Mouse (Mus musculus) thymus, postnatal 0 days (tissue): ENCODE measurements around the gene Sema3a. TPM values are rescaled to one million over a fixed set of nuclear protein-coding genes. Genes with fewer than 3 reads are reported as not detected.
"Not testable (repeated sequence)": the region's sequence is repeated elsewhere in the genome, so short reads cannot be mapped to it uniquely, and the experiment has no call there.

Source experiments
- DNase-seq: peaks from one replicate; pipeline ENCODE4 v3.0.0-alpha.2; 2015; ENCODE audit warnings: low spot score
- polyA plus RNA-seq: library from polyadenylated mRNA; unstranded; fragments of >200 nt; fragmentation: Nextera tagmentation; extraction: Ambion mirVana; gene quantifications from 2 replicates; pipeline ENCODE4 v1.2.1, GENCODE M21; 2015

The Sema3a gene
- polyA plus RNA-seq, 1 experiment from 2014 or later, result 0.66 TPM

DNA sequence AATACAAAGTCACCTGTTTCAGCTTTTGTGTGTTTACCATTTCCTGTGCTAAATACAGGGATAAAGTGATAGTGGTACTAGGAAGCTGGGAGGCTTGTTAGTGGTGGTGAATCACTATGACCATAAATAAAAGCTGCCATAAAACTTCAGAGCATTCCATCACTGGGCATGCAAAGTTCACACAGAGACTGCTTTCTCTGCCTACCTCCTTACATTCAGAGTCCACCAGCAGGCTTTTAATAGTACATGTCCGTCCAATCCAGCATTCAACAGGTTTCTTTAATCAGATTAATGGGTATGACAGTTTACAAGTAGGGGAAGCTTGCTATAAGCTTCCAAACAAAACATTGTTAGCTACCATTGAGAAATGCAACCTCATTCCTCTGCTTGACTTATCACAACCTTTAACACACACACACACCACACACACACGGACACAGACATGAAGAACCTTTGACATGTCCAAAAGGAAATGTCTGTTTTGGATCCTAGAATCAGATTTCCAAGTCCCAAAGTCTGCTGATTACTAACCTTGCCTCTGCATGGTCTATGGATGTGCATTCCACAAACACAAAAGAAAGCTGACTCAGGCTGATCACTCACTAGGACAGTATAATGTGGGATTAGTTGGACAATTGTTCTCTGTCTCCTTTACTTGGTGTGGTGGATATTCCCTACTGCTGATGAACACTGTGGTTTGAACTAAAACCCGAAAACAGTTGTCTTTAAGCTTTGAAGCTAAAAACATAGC is 291.9 kb downstream of the Sema3a start:
- no peak for DNase-seq

DNA sequence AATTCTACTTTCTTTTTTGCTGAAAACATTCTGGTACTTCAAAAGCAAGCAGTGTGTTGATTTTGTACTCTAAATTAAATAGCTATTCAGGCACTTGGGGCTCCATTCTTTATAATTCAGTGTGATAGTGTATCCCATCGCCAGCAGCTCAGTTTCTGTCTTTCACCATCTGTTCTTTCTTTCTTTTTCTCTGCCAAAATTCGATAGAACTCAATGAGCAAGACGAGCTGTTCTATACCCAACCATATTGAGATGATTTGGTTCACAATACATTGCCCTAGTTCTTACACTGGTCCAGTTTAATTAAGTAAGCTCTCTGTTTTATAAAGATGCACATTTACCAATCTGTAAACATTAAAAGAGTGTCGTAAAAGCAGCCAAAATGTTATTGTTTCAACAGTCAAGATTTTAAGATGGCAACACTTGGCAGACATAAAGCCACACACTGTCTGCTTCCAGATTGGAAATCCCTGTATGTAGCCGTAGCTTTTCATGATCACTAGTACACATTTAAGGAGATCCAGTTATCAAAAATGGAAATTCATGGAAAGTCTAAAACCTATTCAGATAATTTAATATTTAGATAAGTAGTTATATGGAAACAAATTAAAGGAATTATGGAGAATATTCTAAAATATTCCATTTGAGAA is 296.2 kb downstream of the Sema3a start:
- DNase-seq, result no peak

DNA sequence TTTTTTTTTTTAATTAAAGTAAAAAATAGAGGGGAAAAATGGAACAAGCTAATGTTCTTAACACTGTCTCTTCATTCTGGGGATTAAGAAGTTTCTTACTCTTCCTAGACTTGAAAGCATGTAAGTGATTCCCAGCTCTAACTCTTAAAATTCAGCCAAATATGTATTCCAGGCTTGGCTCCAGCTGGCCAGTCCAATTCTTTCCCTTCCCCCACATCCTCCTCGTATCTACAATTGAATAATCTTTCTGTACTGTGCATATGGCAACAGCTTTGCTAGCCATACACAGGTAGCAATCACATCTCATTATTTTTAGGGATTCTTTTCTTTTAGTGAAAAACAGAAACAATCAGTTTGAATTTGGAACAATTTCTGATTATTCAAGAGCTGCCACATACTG is 303.5 kb downstream of the Sema3a start:
- DNase-seq, result no peak

DNA sequence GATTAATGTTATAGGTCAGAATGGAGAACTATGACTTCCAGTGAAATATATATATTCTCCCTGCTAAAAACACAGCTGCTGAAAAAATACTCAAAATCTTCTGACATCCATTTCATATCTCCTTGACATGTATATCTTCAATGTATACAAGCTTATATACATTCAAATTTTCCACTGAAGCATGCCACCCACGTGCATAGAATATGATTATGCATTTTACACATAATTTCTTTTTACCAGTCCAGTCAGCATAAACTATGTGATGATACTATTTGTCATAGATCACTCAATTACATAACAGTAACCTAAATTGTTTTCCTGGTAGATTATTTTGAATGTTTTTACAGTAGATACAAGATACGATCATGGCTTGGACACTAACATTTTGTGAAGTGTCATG is 306.6 kb downstream of the Sema3a start:
- DNase-seq, result no peak

DNA sequence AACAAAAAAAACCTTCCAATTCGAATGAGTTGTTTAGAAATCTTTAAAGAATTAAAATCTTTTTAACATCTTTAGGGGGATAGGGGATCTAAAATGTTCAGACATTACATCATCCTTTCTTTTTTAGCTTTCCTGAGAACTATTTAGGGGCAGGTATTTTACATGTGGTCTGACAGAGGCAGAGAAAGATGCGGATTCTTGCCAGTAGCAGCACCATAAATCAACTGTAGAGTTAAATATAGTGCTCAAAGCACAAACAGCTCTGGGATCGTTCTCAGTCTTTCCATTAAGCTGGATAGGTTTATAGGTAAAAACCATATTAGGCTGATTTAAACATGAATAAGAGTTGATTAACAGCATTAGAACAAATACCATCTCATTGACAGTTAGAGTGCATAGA is 307.4 kb downstream of the Sema3a start:
- DNase-seq, result no peak

DNA sequence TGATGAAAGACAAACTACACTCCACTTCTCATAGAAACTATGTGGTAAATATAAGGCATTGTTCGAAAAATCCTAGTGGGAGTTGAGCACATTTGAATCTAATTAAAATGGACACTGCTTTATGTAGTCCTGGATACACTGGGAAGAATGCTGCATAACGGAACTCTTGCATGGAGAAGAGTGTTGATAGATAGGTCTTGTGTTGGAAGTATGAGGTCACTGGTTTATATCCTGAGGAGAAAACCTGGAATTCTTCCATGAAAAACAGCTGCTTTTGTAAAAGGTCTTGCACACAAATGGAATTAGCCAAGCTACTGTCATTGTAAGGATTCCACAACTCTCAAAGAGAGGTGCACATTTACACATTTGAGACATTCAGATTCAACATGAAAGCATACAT is 308.1 kb downstream of the Sema3a start:
- DNase-seq, result no peak

DNA sequence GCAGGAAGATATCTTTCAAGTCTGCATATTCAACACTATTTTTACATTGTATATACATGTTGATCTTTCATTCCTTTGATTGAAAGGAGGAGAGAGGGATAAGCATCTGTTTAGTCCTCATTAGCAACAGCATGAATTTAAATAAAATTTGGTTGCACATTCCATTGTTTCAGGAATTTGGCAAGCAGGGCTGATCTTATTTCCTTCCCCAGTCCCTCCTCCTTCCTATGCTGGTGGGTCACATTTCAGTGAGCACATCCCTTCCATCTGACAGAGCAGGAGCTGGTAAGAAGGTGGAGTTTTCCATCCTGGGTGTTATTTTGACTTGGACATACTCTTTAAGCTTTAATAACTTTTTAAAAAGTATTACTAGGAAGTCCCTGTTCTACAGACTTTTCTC is 315.9 kb downstream of the Sema3a start:
- no peak for DNase-seq

DNA sequence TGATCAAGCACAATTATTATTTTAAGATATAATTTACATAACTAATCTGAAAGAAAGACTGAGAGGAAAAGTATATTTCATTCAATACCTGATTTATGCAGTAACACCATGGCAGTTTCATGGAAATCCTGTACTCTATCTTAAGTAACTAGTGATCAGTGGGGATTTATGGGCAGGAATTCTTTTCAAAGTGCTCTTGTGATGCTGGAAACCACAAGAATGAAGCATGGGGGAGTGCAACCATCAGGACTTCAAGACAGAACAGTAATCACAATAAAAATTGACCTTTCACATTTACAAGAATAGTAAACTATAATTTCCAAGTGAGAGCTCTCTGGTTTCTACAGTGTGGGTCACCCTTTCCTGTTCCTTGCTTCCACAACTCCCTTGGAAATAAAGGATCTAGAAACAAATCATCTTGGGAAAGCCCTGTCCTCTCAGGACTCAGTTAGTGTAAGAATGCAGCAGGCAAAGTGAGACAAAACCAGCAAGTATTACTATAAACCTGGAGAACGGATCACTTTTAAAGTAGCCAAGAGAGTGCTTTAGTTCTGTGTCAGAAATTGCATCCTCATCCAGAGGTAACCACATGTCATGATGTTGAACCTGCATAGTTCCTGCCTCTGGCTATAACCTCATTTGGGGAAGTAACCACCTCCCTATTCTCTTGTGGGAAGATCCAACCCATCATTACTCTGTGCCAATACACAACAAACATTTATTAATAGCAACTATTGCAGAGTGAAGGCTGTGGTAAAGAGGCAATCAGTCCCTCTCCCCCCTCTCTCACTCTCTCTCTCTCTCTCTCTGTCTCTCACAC is 335.2 kb downstream of the Sema3a start:
- no peak for DNase-seq

DNA sequence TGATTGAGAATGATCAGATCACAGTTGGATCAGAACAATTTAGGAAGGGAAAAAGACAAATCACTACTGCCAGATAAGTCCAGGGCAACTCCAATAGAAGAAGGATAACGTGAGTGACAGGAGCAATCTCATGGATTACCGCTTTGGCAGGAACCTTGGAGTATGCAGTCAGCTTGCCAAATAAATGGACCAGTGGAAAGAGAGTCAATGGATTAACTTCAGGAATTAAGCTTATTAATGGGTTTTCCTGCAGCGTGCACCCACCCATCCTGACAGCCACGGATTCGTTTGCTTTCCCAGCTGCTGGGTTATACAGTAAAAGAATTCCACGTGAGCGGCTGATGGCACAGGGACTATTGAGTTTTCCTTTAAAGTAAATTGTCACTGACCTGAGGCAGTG is 343.6 kb downstream of the Sema3a start:
- no peak for DNase-seq

DNA sequence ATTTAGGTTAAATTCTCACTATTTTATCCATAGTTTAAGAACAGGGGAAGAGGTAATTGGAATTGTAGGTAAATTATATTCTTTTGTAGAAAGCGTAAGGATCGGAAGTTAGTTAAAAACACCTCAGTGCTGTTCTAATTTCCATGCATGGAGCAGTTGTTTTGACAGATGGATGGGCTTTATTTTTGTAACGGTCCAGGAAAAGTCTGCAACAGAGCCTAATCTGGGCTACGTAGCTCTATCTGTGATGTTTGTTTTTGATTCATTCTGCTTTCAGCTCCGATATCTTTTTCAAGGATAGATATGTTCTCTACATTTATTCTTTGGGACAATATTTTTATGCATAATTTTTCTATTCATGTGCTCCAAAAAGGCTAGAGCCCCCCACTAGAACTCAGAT is 344.2 kb downstream of the Sema3a start:
- no peak for DNase-seq

DNA sequence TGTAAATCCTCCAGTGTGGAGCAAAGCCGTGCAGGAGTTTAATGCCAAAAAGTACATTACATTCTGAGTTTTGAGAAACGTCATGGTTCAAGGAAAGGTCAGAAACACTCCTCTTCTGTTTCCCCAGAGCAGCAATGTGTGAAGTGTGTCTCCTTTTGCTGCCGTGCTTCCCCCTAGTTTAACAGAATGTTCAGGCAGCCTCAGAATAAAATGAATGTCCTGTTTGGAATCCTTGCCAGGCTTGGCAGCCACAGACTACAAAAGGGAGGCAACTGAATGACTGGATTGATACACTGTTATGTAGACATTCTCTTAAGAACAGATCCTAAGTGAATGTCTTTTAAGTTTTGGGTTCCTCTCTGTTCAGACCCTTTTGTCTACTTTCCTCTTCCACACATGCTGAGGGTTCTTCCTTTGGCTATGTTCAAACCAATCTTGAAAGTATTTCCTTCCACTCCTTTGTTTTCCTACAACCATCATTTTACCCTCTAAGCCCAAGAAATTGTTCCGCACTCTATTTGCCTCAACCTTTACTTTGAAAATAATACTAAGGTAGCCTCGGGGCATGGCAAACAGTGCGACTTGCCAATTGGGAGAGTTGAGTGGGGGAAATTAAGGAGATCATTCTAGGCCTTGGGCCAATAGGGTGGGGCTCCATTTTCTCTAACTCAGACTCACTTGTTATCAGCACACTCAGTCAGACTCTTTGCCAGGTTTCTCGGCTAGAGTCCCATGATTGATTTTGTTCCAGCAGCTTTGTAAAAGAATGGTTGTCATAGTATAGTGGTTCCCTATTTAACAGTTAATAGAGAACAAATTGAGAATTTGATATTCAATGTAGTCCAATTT is 345.1 kb downstream of the Sema3a start:
- DNase-seq, result no peak

DNA sequence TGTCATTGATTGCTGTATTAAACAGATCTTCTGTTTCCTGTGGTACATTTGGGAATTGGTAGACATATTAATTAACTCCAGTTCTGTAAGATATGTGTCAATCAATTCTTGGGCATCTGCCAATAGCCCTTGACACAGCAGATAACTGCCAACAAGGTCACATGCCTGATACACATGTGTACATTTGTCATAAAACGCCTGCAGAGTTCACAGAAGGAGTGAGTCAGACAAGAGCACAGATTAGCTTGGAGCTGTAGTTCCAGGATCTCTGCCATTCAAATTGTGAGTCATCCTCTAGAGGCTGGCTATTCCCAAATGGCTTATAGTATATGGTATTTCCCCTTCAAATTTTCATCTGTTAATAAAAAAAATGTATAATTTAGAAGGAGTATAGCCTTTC is 352.4 kb downstream of the Sema3a start:
- DNase-seq, result no peak

DNA sequence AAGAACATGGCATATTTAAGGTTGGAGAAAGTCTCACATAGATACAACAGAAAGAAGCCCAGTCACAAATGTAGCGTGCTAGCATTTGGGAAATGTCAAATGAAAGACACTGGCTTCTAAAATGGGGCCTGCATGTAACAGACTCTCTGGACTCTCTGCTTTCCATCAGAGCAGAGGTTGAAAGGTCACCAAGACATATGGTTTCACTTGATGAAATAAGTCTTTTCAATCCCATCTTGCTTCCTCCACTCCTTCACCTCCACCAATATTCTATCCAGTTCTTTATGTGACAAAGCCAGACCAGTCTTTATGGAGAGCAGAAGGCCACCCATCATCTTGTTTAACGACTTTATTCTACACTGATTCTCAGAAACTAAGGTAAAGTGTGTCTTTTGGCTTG is 363.5 kb downstream of the Sema3a start:
- no peak for DNase-seq

DNA sequence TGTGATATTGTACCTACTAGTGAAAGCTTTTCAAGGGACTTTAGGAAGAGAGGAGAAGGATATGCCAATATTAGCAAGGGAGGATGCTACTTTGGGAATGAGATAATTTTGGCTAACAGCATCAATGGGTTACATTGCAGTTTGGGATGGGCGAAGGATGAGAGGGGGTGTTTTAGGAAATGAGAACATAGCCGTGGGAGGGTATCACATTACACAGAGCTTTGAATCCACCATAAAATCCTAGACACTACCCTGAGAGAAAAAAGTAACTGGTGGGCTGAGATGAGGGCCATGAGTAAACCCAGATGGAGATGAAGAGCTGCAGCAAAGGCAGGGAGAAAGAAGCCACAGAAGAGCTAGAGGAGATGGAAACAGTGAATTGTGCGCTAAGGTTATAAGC is 370.8 kb downstream of the Sema3a start:
- not testable (repeated sequence) for DNase-seq

DNA sequence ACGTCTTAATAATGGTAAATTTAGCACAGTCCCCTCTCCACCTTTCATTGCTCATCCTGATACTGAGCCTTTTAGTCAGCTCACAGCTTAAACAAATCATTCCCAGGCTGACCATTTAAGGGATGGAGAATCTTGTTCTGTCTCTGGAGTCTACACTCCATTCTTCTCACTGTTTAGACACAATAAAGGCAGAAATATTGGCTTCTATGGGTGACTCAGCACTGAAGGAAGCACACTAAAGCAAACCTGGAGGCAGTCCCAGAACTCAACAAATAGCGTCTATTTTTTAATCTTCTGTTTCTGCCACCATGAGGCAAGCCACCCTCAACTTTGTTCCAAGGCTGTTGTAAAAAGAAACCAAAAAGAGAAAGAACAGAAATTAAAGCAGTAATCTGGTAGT is 374.6 kb downstream of the Sema3a start:
- no peak for DNase-seq

DNA sequence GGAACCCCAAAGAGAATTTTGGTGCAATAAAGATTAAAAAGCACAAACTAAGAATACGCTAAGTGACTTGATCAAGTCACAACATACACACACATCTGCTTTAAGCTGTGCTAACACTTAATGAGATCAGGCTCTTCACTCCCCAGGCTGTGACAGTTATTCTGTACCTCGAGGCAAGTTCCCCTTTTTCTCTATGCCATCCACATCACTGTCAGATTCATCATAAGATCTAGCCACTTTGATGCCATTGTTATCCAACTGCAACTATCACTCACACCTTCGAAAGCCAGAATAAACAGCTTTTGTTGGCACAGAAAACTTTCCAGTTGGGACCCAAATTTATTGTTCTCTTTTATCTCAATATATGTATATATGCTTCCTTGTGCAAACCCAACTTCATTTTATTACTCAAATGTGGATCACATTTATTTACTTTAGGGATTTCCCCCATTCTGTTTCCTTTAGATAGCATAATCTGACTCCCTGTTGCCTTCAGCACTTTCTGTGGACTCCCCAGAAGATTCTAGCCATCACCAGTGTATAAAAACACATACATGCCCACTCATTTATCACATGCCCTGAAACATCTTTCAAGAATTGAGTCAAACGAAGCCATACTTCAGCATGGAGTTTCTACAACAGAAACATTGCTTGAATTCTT is 380.8 kb downstream of the Sema3a start:
- DNase-seq, result no peak

DNA sequence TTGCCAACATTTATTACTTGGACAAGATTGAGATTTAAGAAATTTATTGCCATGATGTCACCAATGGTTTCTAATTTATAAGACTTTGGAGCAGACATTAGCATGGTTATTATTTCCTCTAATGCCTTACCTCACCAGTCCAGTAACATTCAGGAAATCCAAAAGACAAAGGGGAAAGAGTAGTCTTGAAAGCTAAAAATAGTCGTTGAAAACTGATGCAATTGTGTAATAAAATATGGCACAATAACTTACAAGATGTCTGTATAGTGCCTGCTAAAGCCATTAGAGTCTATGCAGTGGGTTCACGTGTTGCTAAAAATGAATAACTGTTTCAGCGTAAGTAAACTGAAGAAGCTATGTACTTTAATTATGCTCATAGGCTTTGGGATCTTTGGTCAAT is 383.9 kb downstream of the Sema3a start:
- DNase-seq, result no peak

DNA sequence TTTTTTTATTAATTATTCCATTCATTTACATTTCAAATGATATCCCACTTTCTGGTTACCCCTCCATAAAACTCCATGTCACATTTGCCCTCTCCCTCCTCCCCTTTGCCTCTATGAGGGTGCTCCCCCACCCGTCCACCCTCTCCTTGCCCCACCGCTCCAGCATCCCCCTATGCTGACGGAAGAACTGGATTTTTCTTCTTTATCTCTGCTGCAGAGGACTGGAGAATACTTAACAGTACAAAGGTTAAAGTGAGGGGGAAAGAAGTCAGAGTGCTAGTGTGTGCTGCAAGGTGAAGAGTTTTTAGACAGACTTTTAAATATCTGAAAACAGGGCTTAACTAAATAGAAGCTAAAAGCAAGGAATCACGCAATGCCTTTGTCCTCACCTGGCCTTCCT is 391.8 kb downstream of the Sema3a start:
- no peak for DNase-seq

DNA sequence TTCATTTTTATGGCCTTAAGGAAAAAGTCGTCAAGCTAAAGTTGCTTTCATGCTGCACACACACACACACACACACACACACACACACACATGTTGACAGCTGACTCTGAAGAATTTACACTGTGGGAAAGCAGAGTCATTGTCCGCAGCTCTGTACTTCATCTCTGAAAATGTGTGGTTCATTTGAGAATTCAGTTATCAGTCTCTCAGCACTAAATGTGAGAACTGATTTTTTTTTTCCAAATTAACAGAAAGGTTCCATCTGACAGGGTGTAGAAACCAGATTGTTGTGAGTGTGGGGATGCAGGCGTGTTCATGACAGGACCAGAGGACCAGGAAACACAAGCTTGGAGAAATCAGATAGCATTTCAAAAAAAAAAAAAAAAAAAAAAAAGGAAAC is 400.4 kb downstream of the Sema3a start:
- DNase-seq, result no peak

DNA sequence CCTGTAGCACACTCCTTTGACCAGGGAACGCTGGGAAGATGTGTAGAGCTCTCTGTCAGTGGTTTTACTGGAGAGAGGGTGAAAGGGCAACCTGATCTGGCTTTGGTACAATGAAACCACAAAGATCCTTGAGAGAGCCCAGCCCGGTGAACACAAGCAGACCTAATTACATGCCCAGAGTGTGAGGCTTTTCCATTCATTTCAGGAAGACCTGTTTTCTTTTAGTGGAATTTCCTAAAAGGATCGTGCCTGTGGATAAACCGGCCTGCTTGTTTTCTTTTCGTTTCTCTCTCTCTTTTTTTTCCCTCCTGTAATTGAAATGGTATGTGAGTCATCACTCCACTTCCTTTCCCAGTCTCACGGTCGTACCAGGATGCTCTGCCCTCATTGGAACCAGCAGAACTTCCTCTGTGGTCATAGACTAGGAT is 401.8 kb downstream of the Sema3a start:
- DNase-seq, result no peak

DNA sequence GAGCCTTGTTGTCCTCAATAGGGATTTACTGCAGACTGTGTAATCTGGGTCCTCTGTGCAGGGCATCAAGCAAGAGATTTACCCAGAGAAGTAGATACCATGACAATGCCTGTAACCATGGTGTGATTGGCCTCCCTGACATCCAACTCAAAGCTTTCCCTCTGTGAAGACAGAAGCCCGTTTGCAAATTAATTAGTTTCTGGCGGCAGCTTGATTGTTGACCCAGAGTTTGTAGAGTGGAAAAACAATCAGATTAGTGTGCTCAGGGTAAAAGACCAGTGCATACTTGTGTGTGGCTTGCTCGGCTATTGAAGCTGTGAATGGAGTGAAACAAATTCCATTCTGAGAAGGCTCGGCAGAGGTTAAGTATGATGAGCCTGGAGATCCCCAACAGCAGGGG is 404.0 kb downstream of the Sema3a start:
- DNase-seq, result no peak
